Mouse (Mus musculus): Measurements from ENCODE around the gene Hnrnpdl. TPM values are rescaled to one million over a fixed set of nuclear protein-coding genes. Genes with fewer than 3 reads are reported as not detected.

Gene Hnrnpdl
- polyA plus RNA-seq (2015; fragmentation: Nextera tagmentation; extraction: Ambion mirVana), result 127 and 132 TPM in 2 replicates

DNA sequence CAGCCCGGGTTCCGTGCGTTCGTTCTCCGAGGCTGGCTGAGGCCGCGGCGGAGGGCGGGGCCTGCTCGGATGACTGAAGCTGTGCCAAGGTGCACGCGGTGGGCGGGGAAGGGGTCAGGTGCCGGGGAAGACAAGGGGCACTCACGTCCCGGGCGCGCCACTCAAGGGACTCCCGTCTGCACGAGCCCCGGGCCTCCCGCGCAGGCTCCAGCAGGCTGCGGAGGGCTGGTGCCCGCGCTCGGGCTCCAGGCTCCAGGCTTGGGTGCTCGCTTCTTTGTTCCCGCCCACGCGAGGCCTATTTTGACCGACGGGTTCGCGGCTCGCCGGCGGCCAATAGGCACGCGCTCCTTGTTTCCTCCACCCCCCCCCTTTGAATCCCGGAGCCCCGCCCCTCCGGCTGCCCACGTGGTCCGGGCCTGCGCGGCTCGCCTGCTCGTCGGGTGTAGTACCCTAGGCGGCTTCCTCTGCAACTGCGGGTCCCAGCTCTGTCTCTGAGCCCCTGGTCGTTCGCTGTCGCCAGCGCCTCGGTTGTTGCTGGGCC lies at the start of gene Hnrnpdl, which contains the start of gene Enoph1:
Gene Hnrnpdl, minus strand, starts transcription at position 63 of the 541 bp plus-strand sequence.
Gene Enoph1, plus strand, starts transcription at position 384 of the 541 bp plus-strand sequence.
- peak within 1 kb of the TSS; percentile 91 for H3K4me2 ChIP-seq (ENCODE audit: low read depth, low read length)
- WGBS, result under 1% methylated on average over 55 of the region's 57 CpGs
- no peaks in the 10 kb centered on the region for H3K9me3 ChIP-seq (ENCODE audit: control insufficient read depth, low read length)
- H3K4me1 ChIP-seq (replicated peaks; ENCODE audit: control insufficient read depth, insufficient read depth, low read length), result peaks cover 43% of the 10 kb centered on the region
- H3K4me3 ChIP-seq (ENCODE audit: low read length), result peak within 1 kb of the TSS; percentile 93
- peak within 1 kb of the TSS; percentile 98 for H3K27ac ChIP-seq (ENCODE audit: low read length)
- peaks cover 14% of the 10 kb centered on the region for H3K36me3 ChIP-seq (ENCODE audit: control insufficient read depth, insufficient read depth, low read length)
- H3K27me3 ChIP-seq (ENCODE audit: control insufficient read depth, insufficient read depth, low read depth, low read length), result no peaks in the 10 kb centered on the region
- peak within 1 kb of the TSS; percentile 98 for H3K9ac ChIP-seq (ENCODE audit: low read length)
- peak; percentile 87 for ATAC-seq (ENCODE audit: low read depth)

DNA sequence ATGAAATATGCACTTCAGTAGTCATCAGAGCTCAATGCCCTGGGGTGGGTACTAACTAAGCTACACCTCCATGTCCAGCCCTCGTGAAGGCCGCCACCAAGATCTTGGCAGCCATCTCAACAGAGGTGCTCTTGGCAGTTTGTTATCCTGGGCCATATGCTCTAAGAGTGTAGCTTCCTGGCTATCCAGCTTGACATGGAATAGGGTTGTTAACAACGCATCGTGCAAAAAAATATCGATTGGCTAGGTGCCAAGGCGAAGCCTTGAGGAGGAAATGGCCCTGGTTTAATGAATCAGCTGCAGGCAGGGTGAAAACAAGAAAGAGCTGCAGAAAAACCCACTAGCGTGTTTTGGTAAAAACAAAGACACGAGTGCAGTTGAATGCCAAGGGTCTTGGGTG lies 45.6 kb upstream of the Hnrnpdl start:
- H3K27ac ChIP-seq (ENCODE audit: low read length), result no peak overlapping the region; the same call in 1 of the 2 replicates
- no peak overlapping the region for H3K4me3 ChIP-seq (ENCODE audit: low read length)
- 34% methylated on average over 8 of the region's 8 CpGs for WGBS
- no peaks in the 10 kb centered on the region for H3K27me3 ChIP-seq (ENCODE audit: control insufficient read depth, insufficient read depth, low read depth, low read length)
- peak; percentile 41; the same call in 1 of the 2 replicates for ATAC-seq (ENCODE audit: low read depth)
- no peak overlapping the region for H3K4me2 ChIP-seq (ENCODE audit: low read depth, low read length)
- H3K4me1 ChIP-seq (replicated peaks; ENCODE audit: control insufficient read depth, insufficient read depth, low read length), result peaks cover 14% of the 10 kb centered on the region
- H3K36me3 ChIP-seq (ENCODE audit: control insufficient read depth, insufficient read depth, low read length), result no peaks in the 10 kb centered on the region
- H3K9ac ChIP-seq (ENCODE audit: low read length), result no peak overlapping the region
- no peaks in the 10 kb centered on the region for H3K9me3 ChIP-seq (ENCODE audit: control insufficient read depth, low read length)

DNA sequence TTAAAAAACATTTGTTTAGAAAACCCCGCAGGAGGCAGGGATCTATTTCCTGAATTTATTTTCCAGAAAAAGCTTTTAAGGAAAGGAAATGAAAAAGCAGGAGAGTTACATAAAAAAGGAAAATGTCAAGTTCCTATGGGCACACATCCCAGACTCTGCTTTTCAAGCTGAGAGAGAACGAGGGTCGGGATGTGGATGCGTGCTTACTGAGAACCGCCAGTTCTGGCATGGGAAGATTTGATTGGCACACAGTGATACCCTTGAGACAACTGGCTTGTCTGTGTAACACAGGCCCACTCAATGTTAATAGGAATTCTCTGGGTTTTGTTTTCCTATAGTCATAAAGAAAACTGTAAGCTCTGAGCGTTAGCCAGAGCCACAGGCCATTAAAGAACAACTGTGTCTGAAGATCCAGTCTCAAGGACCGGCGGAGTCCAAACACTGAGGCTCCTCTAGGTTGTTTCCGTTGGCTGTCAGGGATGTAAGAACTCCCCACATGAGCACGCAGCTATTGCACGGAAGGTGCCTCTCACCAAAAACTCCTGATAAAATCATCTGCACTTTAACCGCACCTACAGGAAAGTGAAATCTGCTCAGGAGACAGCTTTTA lies 44.6 kb upstream of the Hnrnpdl start:
- Histone ChIP-seq H3K4me3 (ENCODE audit: low read length) (no peak overlapping the region), H3K27me3 (ENCODE audit: control insufficient read depth, insufficient read depth, low read depth, low read length) (no peaks in the 10 kb centered on the region), H3K27ac (ENCODE audit: low read length) (peak overlapping the region; percentile 71), H3K9me3 (ENCODE audit: control insufficient read depth, low read length) (no peaks in the 10 kb centered on the region), H3K4me2 (ENCODE audit: low read depth, low read length) (no peak overlapping the region), H3K9ac (ENCODE audit: low read length) (no peak overlapping the region), H3K4me1 (replicated peaks; ENCODE audit: control insufficient read depth, insufficient read depth, low read length) (peaks cover 16% of the 10 kb centered on the region), H3K36me3 (ENCODE audit: control insufficient read depth, insufficient read depth, low read length) (no peaks in the 10 kb centered on the region)
- ATAC-seq (ENCODE audit: low read depth), result peak; percentile 55; the same call in 1 of the 2 replicates
- 43% methylated on average over 12 of the region's 12 CpGs for WGBS

DNA sequence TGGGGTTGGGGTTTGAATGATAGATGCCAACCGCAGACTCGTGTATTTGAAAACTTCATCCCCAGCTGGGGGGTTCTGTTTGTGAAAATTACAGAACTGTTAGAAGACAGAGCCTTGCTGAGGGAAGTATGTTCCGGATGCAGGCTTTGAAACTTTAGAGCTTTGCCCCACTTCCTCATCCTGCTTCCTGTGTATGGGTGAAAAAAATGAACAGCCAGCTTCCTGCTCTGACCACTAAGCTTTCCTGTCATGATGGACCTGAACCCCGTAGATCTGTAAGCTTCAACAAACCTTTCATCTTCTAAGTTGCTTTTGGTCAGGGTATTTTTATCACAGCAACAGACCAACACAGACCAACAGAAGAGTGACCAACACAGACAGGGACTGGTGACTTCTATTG lies 42.5 kb upstream of the Hnrnpdl start:
- H3K4me2 ChIP-seq (ENCODE audit: low read depth, low read length), result no peak overlapping the region
- no peak overlapping the region for H3K9ac ChIP-seq (ENCODE audit: low read length)
- WGBS, result 73% methylated on average over 4 of the region's 4 CpGs
- no peak overlapping the region for H3K27ac ChIP-seq (ENCODE audit: low read length)
- no peaks in the 10 kb centered on the region for H3K27me3 ChIP-seq (ENCODE audit: control insufficient read depth, insufficient read depth, low read depth, low read length)
- no peaks in the 10 kb centered on the region for H3K9me3 ChIP-seq (ENCODE audit: control insufficient read depth, low read length)
- no peak for ATAC-seq (ENCODE audit: low read depth)
- peaks cover 23% of the 10 kb centered on the region for H3K4me1 ChIP-seq (replicated peaks; ENCODE audit: control insufficient read depth, insufficient read depth, low read length)
- H3K4me3 ChIP-seq (ENCODE audit: low read length), result no peak overlapping the region
- H3K36me3 ChIP-seq (ENCODE audit: control insufficient read depth, insufficient read depth, low read length), result no peaks in the 10 kb centered on the region

DNA sequence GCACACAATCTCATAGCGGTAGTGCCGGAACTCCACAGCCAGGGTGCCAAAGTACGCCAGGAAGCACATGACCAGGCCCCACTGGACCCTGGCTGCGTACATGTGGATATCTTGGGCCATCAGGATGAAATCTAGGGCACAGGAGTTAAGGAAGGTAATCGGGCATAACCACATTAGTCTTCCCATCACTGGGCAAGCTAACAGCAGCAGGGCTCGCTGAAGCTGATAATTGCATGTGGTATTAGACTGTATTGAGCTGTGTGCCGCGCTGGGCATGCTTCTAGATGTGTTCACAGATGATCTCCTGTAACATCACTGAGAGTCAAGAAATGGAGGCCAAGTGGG lies 40.4 kb upstream of the Hnrnpdl start:
- Histone ChIP-seq H3K9ac (ENCODE audit: low read length) (no peak overlapping the region), H3K9me3 (ENCODE audit: control insufficient read depth, low read length) (no peaks in the 10 kb centered on the region), H3K4me3 (ENCODE audit: low read length) (no peak overlapping the region), H3K27me3 (ENCODE audit: control insufficient read depth, insufficient read depth, low read depth, low read length) (no peaks in the 10 kb centered on the region), H3K4me2 (ENCODE audit: low read depth, low read length) (no peak overlapping the region), H3K4me1 (replicated peaks; ENCODE audit: control insufficient read depth, insufficient read depth, low read length) (peaks cover 15% of the 10 kb centered on the region), H3K27ac (ENCODE audit: low read length) (no peak overlapping the region), H3K36me3 (ENCODE audit: control insufficient read depth, insufficient read depth, low read length) (no peaks in the 10 kb centered on the region)
- ATAC-seq (ENCODE audit: low read depth), result no peak
- WGBS, result 80% methylated on average over 8 of the region's 8 CpGs

DNA sequence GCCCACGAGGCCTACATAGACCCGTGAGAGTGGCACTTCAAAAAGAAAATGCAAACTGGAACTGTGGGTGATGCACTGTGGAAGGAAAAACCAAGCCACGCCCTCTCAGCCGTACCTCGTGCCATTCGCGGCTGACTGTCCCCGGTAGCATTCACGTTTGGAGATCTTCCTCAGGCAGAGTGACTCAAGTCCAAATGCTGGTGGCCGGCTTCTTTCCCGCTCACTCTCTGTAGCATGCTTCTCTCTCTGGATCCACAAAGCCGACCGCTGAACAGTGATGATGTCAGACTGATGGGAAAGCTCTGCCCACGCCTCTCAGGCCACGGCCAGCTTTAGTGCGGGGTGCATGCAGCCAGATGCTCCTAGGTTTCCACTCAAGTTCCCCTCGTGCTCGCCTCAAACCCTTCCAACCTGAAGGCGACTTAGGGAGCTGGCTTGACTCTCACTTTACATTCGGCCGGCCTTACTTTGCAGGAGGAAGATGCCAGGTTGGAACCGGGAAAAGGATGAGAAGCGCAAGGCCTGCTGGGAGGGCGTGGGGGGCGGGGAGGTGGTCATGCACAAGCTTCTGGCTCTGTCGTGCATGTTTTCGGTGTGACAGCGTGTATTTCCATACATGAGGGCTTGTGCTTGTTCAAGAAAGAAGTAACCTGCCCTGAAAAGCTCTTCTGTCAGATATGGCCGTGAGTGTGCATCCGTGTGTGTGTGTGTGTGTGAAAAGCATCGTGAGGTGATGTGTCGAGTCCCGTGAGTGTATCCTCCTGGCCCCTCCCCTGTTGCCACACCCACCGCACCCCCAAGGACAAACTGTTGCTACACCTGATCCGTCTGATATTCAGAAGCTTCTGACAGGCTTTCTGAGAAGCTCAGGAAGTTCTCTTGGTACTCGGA lies 39.8 kb upstream of the Hnrnpdl start:
- ATAC-seq (ENCODE audit: low read depth), result peak; percentile 59; the same call in 1 of the 2 replicates
- Histone ChIP-seq H3K4me2 (ENCODE audit: low read depth, low read length) (peak overlapping the region; percentile 62), H3K9me3 (ENCODE audit: control insufficient read depth, low read length) (no peaks in the 10 kb centered on the region), H3K4me3 (ENCODE audit: low read length) (peak overlapping the region; percentile 45), H3K27me3 (ENCODE audit: control insufficient read depth, insufficient read depth, low read depth, low read length) (no peaks in the 10 kb centered on the region), H3K36me3 (ENCODE audit: control insufficient read depth, insufficient read depth, low read length) (no peaks in the 10 kb centered on the region), H3K27ac (ENCODE audit: low read length) (no peak overlapping the region), H3K4me1 (replicated peaks; ENCODE audit: control insufficient read depth, insufficient read depth, low read length) (peaks cover 14% of the 10 kb centered on the region), H3K9ac (ENCODE audit: low read length) (peak overlapping the region; percentile 57)
- WGBS, result 23% methylated on average over 36 of the region's 36 CpGs

DNA sequence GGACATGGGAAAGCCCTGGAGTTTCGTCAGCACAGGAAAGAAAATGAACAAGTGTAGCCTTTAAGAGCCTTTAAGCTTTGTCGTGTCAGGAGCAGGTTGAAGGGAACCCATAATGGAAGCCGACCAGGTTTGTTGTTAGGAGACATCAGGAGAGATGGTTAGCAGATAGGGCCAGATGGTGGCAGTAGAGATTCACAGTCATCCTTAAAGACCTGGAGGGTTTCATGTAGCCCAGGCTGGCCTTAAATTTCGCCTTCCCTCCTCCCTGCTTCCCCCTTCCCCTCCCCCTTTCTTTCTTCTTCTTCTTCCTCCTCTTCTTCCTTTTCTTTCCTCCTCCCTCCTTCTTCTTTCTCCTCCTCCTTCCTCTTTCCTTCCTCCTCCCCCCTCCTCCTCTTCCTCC lies 35.1 kb upstream of the Hnrnpdl start:
- H3K27ac ChIP-seq (ENCODE audit: low read length), result no peak overlapping the region
- WGBS, result 56% methylated on average over 4 of the region's 4 CpGs
- H3K9me3 ChIP-seq (ENCODE audit: control insufficient read depth, low read length), result no peaks in the 10 kb centered on the region
- no peak for ATAC-seq (ENCODE audit: low read depth)
- peaks cover 11% of the 10 kb centered on the region; the same call in 1 of the 2 replicates for H3K36me3 ChIP-seq (ENCODE audit: control insufficient read depth, insufficient read depth, low read length)
- no peak overlapping the region for H3K4me2 ChIP-seq (ENCODE audit: low read depth, low read length)
- H3K4me1 ChIP-seq (replicated peaks; ENCODE audit: control insufficient read depth, insufficient read depth, low read length), result peaks cover 9% of the 10 kb centered on the region
- H3K27me3 ChIP-seq (ENCODE audit: control insufficient read depth, insufficient read depth, low read depth, low read length), result no peaks in the 10 kb centered on the region
- no peak overlapping the region for H3K9ac ChIP-seq (ENCODE audit: low read length)
- no peak overlapping the region for H3K4me3 ChIP-seq (ENCODE audit: low read length)

DNA sequence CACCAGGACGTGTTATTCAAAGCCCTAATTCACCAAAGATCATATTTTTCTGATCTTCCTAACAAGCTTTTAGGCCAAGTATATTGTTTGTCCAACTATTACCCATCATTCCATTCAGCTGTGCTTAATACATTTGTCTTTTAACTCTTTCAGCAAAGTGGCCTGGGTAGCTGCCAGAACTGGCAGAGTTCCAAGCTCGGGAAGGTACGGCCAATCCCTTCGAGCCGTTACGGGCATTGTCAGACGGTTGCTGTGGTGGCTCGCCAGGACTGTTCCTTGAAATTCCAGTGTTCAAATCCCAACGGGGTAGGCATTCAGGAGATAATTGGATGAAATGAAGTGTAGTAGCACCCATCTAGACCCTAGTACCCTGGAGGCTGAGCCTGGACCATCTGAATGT lies 33.1 kb upstream of the Hnrnpdl start:
- H3K4me2 ChIP-seq (ENCODE audit: low read depth, low read length), result no peak overlapping the region
- H3K36me3 ChIP-seq (ENCODE audit: control insufficient read depth, insufficient read depth, low read length), result peaks cover 14% of the 10 kb centered on the region; the same call in 1 of the 2 replicates
- ATAC-seq (ENCODE audit: low read depth), result no peak

DNA sequence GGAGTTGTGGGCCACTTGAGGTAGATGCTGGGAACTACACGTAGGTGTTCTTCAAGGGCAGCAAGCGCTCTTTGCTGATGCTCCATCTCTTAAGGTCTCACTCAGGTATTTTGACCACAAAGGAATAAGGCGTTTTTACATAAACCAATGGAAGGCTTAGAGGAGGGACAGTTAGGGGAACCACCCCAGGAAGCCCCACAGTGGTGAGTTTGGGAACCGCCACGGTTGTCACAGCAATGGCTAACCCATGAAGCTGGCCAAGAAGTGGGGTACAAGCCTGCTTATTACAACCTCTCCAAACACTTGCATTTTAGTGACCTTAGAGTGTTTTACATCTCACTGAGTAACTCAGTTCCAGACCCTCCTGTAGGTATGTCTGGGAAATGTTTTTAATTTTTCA lies 32.1 kb upstream of the Hnrnpdl start:
- Histone ChIP-seq H3K4me1 (replicated peaks; ENCODE audit: control insufficient read depth, insufficient read depth, low read length) (no peaks in the 10 kb centered on the region; the same call in 1 of the 2 replicates), H3K4me3 (ENCODE audit: low read length) (no peak overlapping the region), H3K36me3 (ENCODE audit: control insufficient read depth, insufficient read depth, low read length) (peaks cover 18% of the 10 kb centered on the region), H3K4me2 (ENCODE audit: low read depth, low read length) (no peak overlapping the region), H3K27ac (ENCODE audit: low read length) (no peak overlapping the region), H3K27me3 (ENCODE audit: control insufficient read depth, insufficient read depth, low read depth, low read length) (no peaks in the 10 kb centered on the region), H3K9ac (ENCODE audit: low read length) (no peak overlapping the region), H3K9me3 (ENCODE audit: control insufficient read depth, low read length) (no peaks in the 10 kb centered on the region)
- 91% methylated on average over 5 of the region's 5 CpGs for WGBS
- ATAC-seq (ENCODE audit: low read depth), result no peak

More for the DNA sequence above, 33.1 kb upstream of the Hnrnpdl start:
- no peaks in the 10 kb centered on the region for H3K27me3 ChIP-seq (ENCODE audit: control insufficient read depth, insufficient read depth, low read depth, low read length)
- no peak overlapping the region for H3K4me3 ChIP-seq (ENCODE audit: low read length)
- H3K27ac ChIP-seq (ENCODE audit: low read length), result no peak overlapping the region
- H3K9ac ChIP-seq (ENCODE audit: low read length), result no peak overlapping the region
- WGBS, result 56% methylated on average over 9 of the region's 9 CpGs
- no peaks in the 10 kb centered on the region for H3K9me3 ChIP-seq (ENCODE audit: control insufficient read depth, low read length)
- peaks cover 2% of the 10 kb centered on the region for H3K4me1 ChIP-seq (replicated peaks; ENCODE audit: control insufficient read depth, insufficient read depth, low read length)

Data from lung, embryonic 16.5 days (tissue).